Mouse (Mus musculus): ENCODE data around the gene Ttc4. TPM values are rescaled to one million over a fixed set of nuclear protein-coding genes. Genes with fewer than 3 reads are reported as not detected.

Ttc4 gene
- polyA plus RNA-seq (2012; rRNA removed; ENCODE audit: low replicate concordance) = 17.7 and 28.7 TPM in 2 replicates

GRCm38 (mm10) chr4:106678442-106679118 is at the start of gene Ttc4:
Gene Ttc4, minus strand, starts transcription at chr4:106678944.

GRCm38 (mm10) chr4:106650833-106651527 is 27.8 kb downstream of the Ttc4 start, which contains the start of gene Pars2:
Gene Pars2, plus strand, starts transcription at chr4:106651069.

GRCm38 (mm10) chr4:106622030-106622493 is 56.7 kb downstream of the Ttc4 start, which contains the start of gene Ttc22:
Gene Ttc22, plus strand, starts transcription at chr4:106622432.

GRCm38 (mm10) chr4:106617056-106617455 is 61.7 kb downstream of the Ttc4 start, which contains the start of gene Lexm:
Gene Lexm, minus strand, starts transcription at chr4:106617241.

Other genes starting within 250 kb of the Ttc4 start
- gene Pcsk9, start 214.6 kb downstream of the Ttc4 start, polyA plus RNA-seq (2012; rRNA removed; ENCODE audit: low replicate concordance) = 3.0 and 5.3 TPM in 2 replicates
- gene Bsnd, start 186.7 kb downstream of the Ttc4 start, polyA plus RNA-seq (2012; rRNA removed; ENCODE audit: low replicate concordance) = not detected in 2 replicates
- 82.1 and 147 TPM in 2 replicates for gene Dhcr24, start 117.9 kb downstream of the Ttc4 start, polyA plus RNA-seq (2012; rRNA removed; ENCODE audit: low replicate concordance)
- not detected in 2 replicates for gene Lexm, start 61.7 kb downstream of the Ttc4 start, polyA plus RNA-seq (2012; rRNA removed; ENCODE audit: low replicate concordance)
- 35.5 and 105 TPM in 2 replicates for gene Ttc22, start 56.5 kb downstream of the Ttc4 start, polyA plus RNA-seq (2012; rRNA removed; ENCODE audit: low replicate concordance)
- 5.3 and 7.1 TPM in 2 replicates for gene Pars2, start 27.9 kb downstream of the Ttc4 start, polyA plus RNA-seq (2012; rRNA removed; ENCODE audit: low replicate concordance)
- gene Mroh7, start 52.0 kb upstream of the Ttc4 start, polyA plus RNA-seq (2012; rRNA removed; ENCODE audit: low replicate concordance) = 1.2 and 15.4 TPM in 2 replicates
- gene Fam151a, start 54.9 kb upstream of the Ttc4 start, polyA plus RNA-seq (2012; rRNA removed; ENCODE audit: low replicate concordance) = 0.75 and 110 TPM in 2 replicates
- gene Acot11, start 126.1 kb upstream of the Ttc4 start, polyA plus RNA-seq (2012; rRNA removed; ENCODE audit: low replicate concordance) = 39.5 and 47.5 TPM in 2 replicates
- 25.9 and 37.3 TPM in 2 replicates for gene Ssbp3, start 231.8 kb upstream of the Ttc4 start, polyA plus RNA-seq (2012; rRNA removed; ENCODE audit: low replicate concordance)

All from duodenum, adult 2 months (tissue).